Mouse (Mus musculus): ENCODE measurements around the gene Tubb2b. TPM values are rescaled to one million over a fixed set of nuclear protein-coding genes. Genes with fewer than 3 reads are reported as not detected.

Gene Tubb2b
- polyA plus RNA-seq, 1 experiment from 2014 or later: 31.3 TPM

DNA sequence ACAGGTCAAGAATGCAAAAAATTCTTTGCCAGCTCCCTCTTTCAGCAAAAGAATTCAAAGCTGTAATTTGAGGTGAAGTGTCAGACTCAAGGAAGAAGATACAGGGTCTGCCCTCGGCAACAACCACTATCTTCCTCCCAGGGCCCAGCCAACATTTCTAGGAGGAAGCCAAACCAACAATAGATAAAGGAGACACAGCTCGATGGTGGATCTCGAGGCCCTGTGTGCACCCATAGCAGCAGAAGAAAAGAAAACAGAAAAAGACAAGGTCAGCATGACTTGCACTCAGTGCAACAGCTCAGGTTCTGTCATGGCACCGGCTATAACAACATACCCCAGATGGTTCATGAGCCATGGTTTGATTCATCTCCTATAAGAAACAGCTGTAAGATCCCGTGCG is 13.8 kb downstream of the Tubb2b start:
- no peaks in the 10 kb centered on the region for H3K9me3 ChIP-seq
- no peak overlapping the region for H3K27ac ChIP-seq
- WGBS: 73% methylated on average over 6 of the region's 6 CpGs
- no peak for ATAC-seq (ENCODE audit: insufficient read depth, low FRiP score, low read depth)
- H3K4me3 ChIP-seq (replicated peaks): no peak overlapping the region
- H3K36me3 ChIP-seq: no peaks in the 10 kb centered on the region
- no peak overlapping the region for H3K9ac ChIP-seq
- H3K4me1 ChIP-seq: no peaks in the 10 kb centered on the region
- no peak overlapping the region for H3K4me2 ChIP-seq
- H3K27me3 ChIP-seq (replicated peaks): no peaks in the 10 kb centered on the region

DNA sequence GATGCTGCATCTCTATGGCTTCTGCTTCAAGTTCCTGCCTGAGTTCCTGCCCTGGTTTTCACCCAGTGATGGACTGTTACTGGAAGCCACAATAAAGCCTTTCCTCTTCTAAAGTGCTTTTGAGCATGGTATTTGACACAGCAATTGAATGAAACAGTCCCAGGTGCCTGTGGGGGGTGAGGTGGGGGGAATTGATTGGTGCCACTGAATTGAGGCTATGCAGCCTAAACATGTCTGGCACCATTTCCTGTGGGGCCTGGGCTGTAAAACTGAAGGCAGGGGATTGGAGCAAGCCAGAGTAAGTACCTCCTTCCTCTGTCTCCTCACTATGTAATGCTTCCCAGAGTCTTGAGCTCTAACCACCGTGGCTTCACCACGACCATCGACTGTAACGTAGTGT is 15.6 kb downstream of the Tubb2b start:
- Histone ChIP-seq H3K4me1 (no peaks in the 10 kb centered on the region), H3K27me3 (replicated peaks) (no peaks in the 10 kb centered on the region), H3K36me3 (no peaks in the 10 kb centered on the region), H3K9ac (no peak overlapping the region), H3K27ac (no peak overlapping the region), H3K9me3 (no peaks in the 10 kb centered on the region), H3K4me2 (no peak overlapping the region), H3K4me3 (replicated peaks) (no peak overlapping the region)
- ATAC-seq (ENCODE audit: insufficient read depth, low FRiP score, low read depth): no peak
- 78% methylated on average over 4 of the region's 4 CpGs for WGBS

DNA sequence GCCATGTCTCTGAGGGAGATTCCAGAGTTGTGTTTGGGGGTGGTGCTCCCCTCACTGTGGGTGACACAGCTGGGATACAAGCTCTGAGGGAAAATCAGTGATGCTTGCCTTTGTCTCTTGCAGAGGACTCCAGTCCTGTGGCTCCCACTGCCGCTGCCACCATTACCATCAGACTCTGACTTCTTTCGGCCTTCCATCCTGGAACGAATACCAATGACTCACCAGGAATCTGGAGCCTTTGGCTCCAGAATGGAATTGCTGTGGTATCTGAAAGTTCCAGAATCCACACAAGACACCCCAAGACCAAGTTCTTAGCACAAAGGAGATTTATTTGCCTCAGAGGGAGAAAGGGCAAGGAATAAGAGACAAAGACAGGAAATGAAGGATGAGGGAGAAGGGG is 17.2 kb downstream of the Tubb2b start:
- Histone ChIP-seq H3K4me2 (no peak overlapping the region), H3K9me3 (no peaks in the 10 kb centered on the region), H3K27ac (no peak overlapping the region), H3K4me3 (replicated peaks) (no peak overlapping the region), H3K9ac (no peak overlapping the region), H3K27me3 (replicated peaks) (no peaks in the 10 kb centered on the region), H3K36me3 (no peaks in the 10 kb centered on the region), H3K4me1 (no peaks in the 10 kb centered on the region)
- ATAC-seq (ENCODE audit: insufficient read depth, low FRiP score, low read depth): no peak
- 90% methylated on average over 3 of the region's 3 CpGs for WGBS

DNA sequence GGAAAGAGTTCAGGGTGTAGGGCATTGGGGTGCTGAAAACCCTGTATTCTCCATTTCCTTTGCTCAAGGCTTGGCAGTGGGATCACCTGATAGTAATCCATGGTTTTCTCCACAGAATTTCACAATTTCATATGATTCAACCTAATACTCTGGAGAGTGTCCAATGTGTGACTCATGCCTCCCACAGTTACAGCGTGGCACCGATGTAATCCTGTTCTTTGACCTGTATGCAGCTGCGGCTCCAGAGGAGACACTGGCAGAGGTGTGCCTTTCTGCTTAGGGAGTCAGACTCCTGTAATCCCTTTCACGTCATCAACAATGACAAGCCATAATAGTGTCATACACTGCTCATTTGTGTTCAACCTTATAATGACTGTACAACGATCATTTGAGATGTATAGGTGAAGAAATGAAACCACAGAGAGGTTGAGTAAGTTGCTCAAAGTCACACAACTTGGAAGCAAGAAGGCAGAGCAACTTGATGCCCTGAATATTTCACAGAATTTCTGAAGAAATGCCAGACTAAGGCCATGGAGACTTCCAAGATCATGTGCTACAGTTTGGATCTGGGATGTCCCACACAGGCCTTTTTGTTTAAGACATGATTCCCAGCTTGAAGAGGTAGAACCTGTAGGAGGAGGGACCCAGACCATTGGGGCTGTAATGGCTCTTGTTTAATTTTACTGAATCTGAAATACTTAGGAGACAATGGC is 17.7 kb downstream of the Tubb2b start:
- ATAC-seq (ENCODE audit: insufficient read depth, low FRiP score, low read depth): no peak
- Histone ChIP-seq H3K4me1 (no peaks in the 10 kb centered on the region), H3K27me3 (replicated peaks) (no peaks in the 10 kb centered on the region), H3K4me2 (no peak overlapping the region), H3K27ac (no peak overlapping the region), H3K4me3 (replicated peaks) (no peak overlapping the region), H3K9ac (no peak overlapping the region), H3K9me3 (no peaks in the 10 kb centered on the region), H3K36me3 (no peaks in the 10 kb centered on the region)
- WGBS: 74% methylated on average over 5 of the region's 5 CpGs

- no peak for ATAC-seq (ENCODE audit: insufficient read depth, low FRiP score, low read depth)
- Histone ChIP-seq H3K4me2 (no peak overlapping the region), H3K27me3 (replicated peaks) (no peaks in the 10 kb centered on the region), H3K9ac (no peak overlapping the region), H3K4me1 (no peaks in the 10 kb centered on the region), H3K4me3 (replicated peaks) (no peak overlapping the region), H3K27ac (no peak overlapping the region), H3K36me3 (no peaks in the 10 kb centered on the region), H3K9me3 (no peaks in the 10 kb centered on the region)
- WGBS: 92% methylated on average over 3 of the region's 3 CpGs
Observed at GRCm38 (mm10) chr13:34111878-34112277, 18.4 kb downstream of the Tubb2b start.

- no peak overlapping the region for H3K4me2 ChIP-seq
- ATAC-seq (ENCODE audit: insufficient read depth, low FRiP score, low read depth): no peak
- H3K27ac ChIP-seq: no peak overlapping the region
- no peaks in the 10 kb centered on the region for H3K27me3 ChIP-seq (replicated peaks)
- H3K36me3 ChIP-seq: no peaks in the 10 kb centered on the region
- no peak overlapping the region for H3K4me3 ChIP-seq (replicated peaks)
- no peaks in the 10 kb centered on the region for H3K9me3 ChIP-seq
- WGBS: 30% methylated on average over 5 of the region's 5 CpGs
- H3K4me1 ChIP-seq: no peaks in the 10 kb centered on the region
- no peak overlapping the region for H3K9ac ChIP-seq
Observed at GRCm38 (mm10) chr13:34111019-34111418, 19.2 kb downstream of the Tubb2b start.

GRCm38 (mm10) chr13:34109677-34110058 is 20.6 kb downstream of the Tubb2b start:
- no peak overlapping the region for H3K9ac ChIP-seq
- no peaks in the 10 kb centered on the region for H3K27me3 ChIP-seq (replicated peaks)
- 56% methylated on average over 4 of the region's 4 CpGs for WGBS
- H3K4me1 ChIP-seq: no peaks in the 10 kb centered on the region
- no peak for ATAC-seq (ENCODE audit: insufficient read depth, low FRiP score, low read depth)
- no peak overlapping the region for H3K4me3 ChIP-seq (replicated peaks)
- no peak overlapping the region for H3K27ac ChIP-seq
- H3K4me2 ChIP-seq: no peak overlapping the region
- no peaks in the 10 kb centered on the region for H3K9me3 ChIP-seq
- no peaks in the 10 kb centered on the region for H3K36me3 ChIP-seq

DNA sequence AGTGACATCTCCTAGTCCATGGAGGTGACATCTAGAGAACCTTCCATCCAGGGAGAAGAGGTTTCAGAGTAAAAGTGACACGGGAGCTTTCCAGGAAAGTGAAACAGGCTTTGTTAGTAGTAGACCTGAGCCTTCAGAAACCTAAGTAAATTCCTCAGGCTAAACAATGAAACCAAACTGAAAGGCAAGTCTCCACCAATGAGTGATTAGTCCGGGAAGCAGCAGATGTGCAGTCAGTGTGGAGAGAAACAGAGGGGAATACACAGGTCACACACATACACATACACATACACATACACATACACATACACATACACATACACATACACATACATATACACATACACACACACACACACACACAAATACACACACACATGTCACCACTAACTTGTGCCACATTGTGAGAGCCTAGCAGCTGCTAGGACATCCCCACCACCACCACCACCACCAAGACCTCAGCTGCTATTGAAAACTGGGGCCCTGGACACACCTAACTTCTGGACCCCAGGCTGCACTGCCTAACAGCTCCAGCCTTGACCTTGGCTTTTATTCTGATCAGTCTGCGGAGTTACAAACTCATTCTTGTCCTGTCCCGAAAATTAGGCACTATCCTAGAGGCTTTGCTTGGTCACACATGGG is 21.1 kb downstream of the Tubb2b start:
- no peak overlapping the region for H3K9ac ChIP-seq
- H3K36me3 ChIP-seq: no peaks in the 10 kb centered on the region
- no peak overlapping the region for H3K4me3 ChIP-seq (replicated peaks)
- H3K4me2 ChIP-seq: no peak overlapping the region
- H3K27ac ChIP-seq: no peak overlapping the region
- no peak for ATAC-seq (ENCODE audit: insufficient read depth, low FRiP score, low read depth)
- H3K27me3 ChIP-seq (replicated peaks): no peaks in the 10 kb centered on the region
- no peaks in the 10 kb centered on the region for H3K9me3 ChIP-seq
- H3K4me1 ChIP-seq: no peaks in the 10 kb centered on the region
- 82% methylated on average over 4 of the region's 4 CpGs for WGBS

DNA sequence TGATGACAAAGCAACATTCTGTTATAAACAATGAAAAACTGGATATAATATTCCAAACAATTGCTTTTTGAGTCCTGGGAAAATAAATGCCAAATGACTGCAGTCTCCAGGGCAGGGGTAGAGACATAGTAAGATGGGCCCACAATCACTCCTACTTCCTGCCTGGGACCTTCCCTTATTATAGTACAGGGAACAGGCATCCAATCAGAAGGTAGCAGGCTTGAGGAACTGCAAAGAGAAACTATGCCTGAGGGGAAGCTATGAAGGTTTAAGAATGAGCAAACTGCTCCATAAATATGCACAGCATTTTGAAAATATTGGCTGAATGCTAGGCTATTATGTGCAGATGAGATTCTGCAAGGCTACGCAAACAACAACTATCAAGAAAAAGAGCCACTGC is 23.3 kb downstream of the Tubb2b start:
- no peak overlapping the region for H3K4me3 ChIP-seq (replicated peaks)
- H3K4me2 ChIP-seq: no peak overlapping the region
- 95% methylated on average over 1 of the region's 1 CpGs for WGBS
- no peaks in the 10 kb centered on the region for H3K27me3 ChIP-seq (replicated peaks)
- H3K27ac ChIP-seq: no peak overlapping the region
- no peak overlapping the region for H3K9ac ChIP-seq
- ATAC-seq (ENCODE audit: insufficient read depth, low FRiP score, low read depth): no peak
- no peaks in the 10 kb centered on the region for H3K36me3 ChIP-seq
- H3K9me3 ChIP-seq: no peaks in the 10 kb centered on the region
- no peaks in the 10 kb centered on the region for H3K4me1 ChIP-seq

DNA sequence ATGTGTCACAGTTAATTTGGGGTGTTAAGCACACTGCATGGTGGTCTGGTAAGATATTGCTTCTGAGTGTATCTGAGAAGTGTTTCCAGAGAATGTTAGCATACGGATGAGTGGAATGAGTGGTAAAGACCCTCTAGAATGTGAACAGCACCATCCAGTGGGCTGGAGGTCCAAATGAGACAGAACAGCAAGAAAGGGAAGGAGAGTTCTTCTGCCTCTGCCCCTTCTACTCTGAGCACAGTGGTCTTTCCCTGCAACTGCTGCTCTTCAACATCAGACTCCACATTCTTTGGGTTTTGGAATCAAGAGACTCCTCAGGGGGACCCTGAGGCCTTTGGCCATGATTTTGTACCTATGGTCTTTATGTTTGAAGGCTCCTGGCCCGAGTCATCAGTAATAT is 24.0 kb downstream of the Tubb2b start:
- H3K4me3 ChIP-seq (replicated peaks): no peak overlapping the region
- WGBS: 86% methylated on average over 2 of the region's 2 CpGs
- no peak for ATAC-seq (ENCODE audit: insufficient read depth, low FRiP score, low read depth)
- H3K4me2 ChIP-seq: no peak overlapping the region
- H3K9me3 ChIP-seq: no peaks in the 10 kb centered on the region
- H3K4me1 ChIP-seq: no peaks in the 10 kb centered on the region
- no peaks in the 10 kb centered on the region for H3K36me3 ChIP-seq
- H3K27ac ChIP-seq: no peak overlapping the region
- no peaks in the 10 kb centered on the region for H3K27me3 ChIP-seq (replicated peaks)
- no peak overlapping the region for H3K9ac ChIP-seq

DNA sequence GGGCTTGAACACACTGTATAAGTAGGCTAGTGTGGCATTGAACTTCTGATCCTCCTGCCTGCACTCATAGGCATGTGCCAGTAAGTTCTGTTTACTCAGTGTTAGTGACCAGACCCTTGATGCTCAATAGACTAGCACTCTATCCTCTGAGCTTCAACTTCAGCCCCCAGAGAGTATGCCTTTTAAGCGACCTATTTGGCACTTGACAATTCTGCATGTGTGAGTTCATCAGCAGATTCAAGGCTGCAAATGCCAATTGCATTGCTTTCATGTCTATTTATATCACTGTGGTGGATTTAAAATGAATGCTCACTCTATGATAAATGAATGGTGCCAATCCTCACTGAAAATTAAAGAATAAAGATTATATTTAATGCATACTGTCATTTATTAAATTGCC is 24.9 kb downstream of the Tubb2b start:
- no peak overlapping the region for H3K9ac ChIP-seq
- WGBS: 66% methylated on average over 1 of the region's 1 CpGs
- no peak overlapping the region for H3K27ac ChIP-seq
- H3K27me3 ChIP-seq (replicated peaks): no peaks in the 10 kb centered on the region
- H3K9me3 ChIP-seq: no peaks in the 10 kb centered on the region
- no peak overlapping the region for H3K4me3 ChIP-seq (replicated peaks)
- no peaks in the 10 kb centered on the region for H3K4me1 ChIP-seq
- no peak overlapping the region for H3K4me2 ChIP-seq
- ATAC-seq (ENCODE audit: insufficient read depth, low FRiP score, low read depth): no peak
- H3K36me3 ChIP-seq: no peaks in the 10 kb centered on the region

- no peak overlapping the region for H3K9ac ChIP-seq
- ATAC-seq (ENCODE audit: insufficient read depth, low FRiP score, low read depth): no peak
- H3K4me1 ChIP-seq: no peaks in the 10 kb centered on the region
- no peaks in the 10 kb centered on the region for H3K9me3 ChIP-seq
- H3K27ac ChIP-seq: no peak overlapping the region
- 78% methylated on average over 9 of the region's 9 CpGs for WGBS
- H3K27me3 ChIP-seq (replicated peaks): no peaks in the 10 kb centered on the region
- no peak overlapping the region for H3K4me2 ChIP-seq
- H3K36me3 ChIP-seq: no peaks in the 10 kb centered on the region
- H3K4me3 ChIP-seq (replicated peaks): no peak overlapping the region
Observed at GRCm38 (mm10) chr13:34101908-34102307, 28.4 kb downstream of the Tubb2b start.

- H3K4me3 ChIP-seq (replicated peaks): no peak overlapping the region
- 93% methylated on average over 10 of the region's 10 CpGs for WGBS
Observed at GRCm38 (mm10) chr13:34101247-34101646, 29.0 kb downstream of the Tubb2b start.

More at GRCm38 (mm10) chr13:34101247-34101646, 29.0 kb downstream of the Tubb2b start:
- no peak for ATAC-seq (ENCODE audit: insufficient read depth, low FRiP score, low read depth)
- Histone ChIP-seq H3K4me1 (no peaks in the 10 kb centered on the region), H3K4me2 (no peak overlapping the region), H3K9ac (no peak overlapping the region), H3K36me3 (no peaks in the 10 kb centered on the region), H3K27ac (no peak overlapping the region), H3K9me3 (no peaks in the 10 kb centered on the region), H3K27me3 (replicated peaks) (no peaks in the 10 kb centered on the region)

Measured in stomach, embryonic 15.5 days (tissue).